Mouse (Mus musculus) lung, embryonic 14.5 days (tissue): ENCODE data around the gene Rapgef4. TPM values are rescaled to one million over a fixed set of nuclear protein-coding genes. Genes with fewer than 3 reads are reported as not detected.

ENCODE experiments used
- ATAC-seq: fragments of 200-750 bp; cut with Nextera tagmentation; 2 replicates; pipeline ENCODE4 v1.8.0; 2017; ENCODE audit warnings: mild to moderate bottlenecking, moderate TSS enrichment, moderate library complexity; ENCODE audit not compliant: insufficient read depth
- DNase-seq: peaks from one replicate; pipeline ENCODE4 v3.0.0-alpha.2; 2015
- H3K27ac ChIP-seq: fragments of 300-500 bp; sonication (generic); 2 replicates; pipeline ENCODE4 v1.5.1; 2014; ENCODE audit warnings: low read depth, mild to moderate bottlenecking, moderate library complexity
- H3K27me3 ChIP-seq: fragments of 300-500 bp; sonication (generic); 2 replicates; pipeline ENCODE4 v1.6.1; 2014; ENCODE audit warnings: low read length, control low read depth; ENCODE audit not compliant: insufficient read depth
- H3K36me3 ChIP-seq: fragments of 300-500 bp; sonication (generic); 2 replicates; pipeline ENCODE4 v1.6.1; 2014; ENCODE audit warnings: control low read depth; ENCODE audit not compliant: insufficient read depth
- H3K4me1 ChIP-seq: fragments of 300-500 bp; sonication (generic); 2 replicates; pipeline ENCODE4 v1.6.1; 2014; ENCODE audit warnings: antibody characterized with exemption, control low read depth; ENCODE audit not compliant: insufficient read depth
- H3K4me2 ChIP-seq: fragments of 300-500 bp; sonication (generic); 2 replicates; pipeline ENCODE4 v1.6.1; 2014; ENCODE audit warnings: mild to moderate bottlenecking
- H3K4me3 ChIP-seq: fragments of 300-500 bp; sonication (generic); 2 replicates; pipeline ENCODE4 v1.5.1; 2014; ENCODE audit warnings: low read depth, low read length
- H3K9ac ChIP-seq: fragments of 300-500 bp; sonication (generic); 2 replicates; pipeline ENCODE4 v1.6.1; 2014
- H3K9me3 ChIP-seq: fragments of 300-500 bp; sonication (generic); 2 replicates; pipeline ENCODE4 v1.6.1; 2016; ENCODE audit warnings: low read depth, low read length, control low read depth
- CTCF ChIP-seq: IDR thresholded peaks from 2 replicates; pipeline ENCODE4 v1.5.1; 2016; ENCODE audit warnings: antibody characterized with exemption, low read depth
- WGBS: fragments of 180-500 bp; shearing (Covaris S2); extraction: QIAGEN DNeasy Blood & Tissue Kit; methylation state at CpG from one replicate; pipeline ENCODE4 v1.1.7; 2014; 5-methylcytosine and 5-hydroxymethylcytosine counted together
- polyA plus RNA-seq: library from polyadenylated mRNA; unstranded; fragments of >200 nt; fragmentation: Nextera tagmentation; extraction: Ambion mirVana; gene quantifications from 2 replicates; pipeline ENCODE4 v1.2.1, GENCODE M21; 2014

Gene Rapgef4
- polyA plus RNA-seq, 1 experiment from 2014 or later = 3.5 TPM

GRCm38 (mm10) chr2:72202252-72202651, 221.2 kb downstream of the Rapgef4 start:
- 50% methylated on average over 6 of the region's 6 CpGs for WGBS
- Histone ChIP-seq H3K4me3 (no peak overlapping the region), H3K36me3 (no peaks in the 10 kb centered on the region), H3K9ac (no peak overlapping the region), H3K4me1 (peaks cover 14% of the 10 kb centered on the region), H3K9me3 (no peaks in the 10 kb centered on the region), H3K27ac (no peak overlapping the region), H3K4me2 (no peak overlapping the region), H3K27me3 (no peaks in the 10 kb centered on the region)
- DNase-seq = no peak
- no peak for TF ChIP-seq CTCF
- no peak for ATAC-seq

- H3K36me3 ChIP-seq = no peaks in the 10 kb centered on the region
- no peak overlapping the region for H3K4me3 ChIP-seq
- WGBS = 7% methylated on average over 5 of the region's 5 CpGs
- H3K9me3 ChIP-seq = no peaks in the 10 kb centered on the region
- no peaks in the 10 kb centered on the region for H3K27me3 ChIP-seq
- peak overlapping the region; percentile 51 for H3K4me2 ChIP-seq
- peak; percentile 91 for TF ChIP-seq CTCF
- H3K4me1 ChIP-seq = peaks cover 14% of the 10 kb centered on the region
- DNase-seq (peak; percentile 92), ATAC-seq (peak; percentile 81)
- no peak overlapping the region; the same call in 1 of the 2 replicates for H3K9ac ChIP-seq
- H3K27ac ChIP-seq = no peak overlapping the region
These were observed 222.6 kb downstream of the Rapgef4 start for GRCm38 (mm10) chr2:72203609-72204008.

- ATAC-seq = no peak
- H3K36me3 ChIP-seq = no peaks in the 10 kb centered on the region
- no peaks in the 10 kb centered on the region for H3K9me3 ChIP-seq
- WGBS = 88% methylated on average over 5 of the region's 5 CpGs
- no peaks in the 10 kb centered on the region for H3K27me3 ChIP-seq
- H3K4me3 ChIP-seq = no peak overlapping the region
- no peak overlapping the region for H3K27ac ChIP-seq
- TF ChIP-seq CTCF = no peak
- H3K4me1 ChIP-seq = peaks cover 13% of the 10 kb centered on the region
- peak; percentile 32 for DNase-seq
- H3K9ac ChIP-seq = no peak overlapping the region
- H3K4me2 ChIP-seq = no peak overlapping the region
These were observed 224.8 kb downstream of the Rapgef4 start for GRCm38 (mm10) chr2:72205869-72206268.

GRCm38 (mm10) chr2:72206530-72207248, 225.6 kb downstream of the Rapgef4 start:
- H3K4me2 ChIP-seq = no peak overlapping the region
- no peak overlapping the region for H3K9ac ChIP-seq
- peaks cover 4% of the 10 kb centered on the region for H3K4me1 ChIP-seq
- ATAC-seq (no peak), DNase-seq (peak; percentile 18)
- H3K27ac ChIP-seq = no peak overlapping the region
- no peak for TF ChIP-seq CTCF
- H3K9me3 ChIP-seq = no peaks in the 10 kb centered on the region
- no peaks in the 10 kb centered on the region for H3K36me3 ChIP-seq
- no peaks in the 10 kb centered on the region for H3K27me3 ChIP-seq
- WGBS = 63% methylated on average over 4 of the region's 4 CpGs
- H3K4me3 ChIP-seq = no peak overlapping the region

- no peak overlapping the region for H3K27ac ChIP-seq
- no peak overlapping the region for H3K4me2 ChIP-seq
- no peak overlapping the region for H3K4me3 ChIP-seq
- TF ChIP-seq CTCF = no peak
- no peak overlapping the region for H3K9ac ChIP-seq
- no peaks in the 10 kb centered on the region for H3K27me3 ChIP-seq
- WGBS = 84% methylated on average over 3 of the region's 3 CpGs
- ATAC-seq (no peak), DNase-seq (no peak)
- H3K9me3 ChIP-seq = no peaks in the 10 kb centered on the region
- H3K4me1 ChIP-seq = no peaks in the 10 kb centered on the region
- no peaks in the 10 kb centered on the region for H3K36me3 ChIP-seq
These were observed 236.3 kb downstream of the Rapgef4 start for GRCm38 (mm10) chr2:72217336-72217735.

GRCm38 (mm10) chr2:72219921-72220320, 238.9 kb downstream of the Rapgef4 start:
- Histone ChIP-seq H3K27me3 (no peaks in the 10 kb centered on the region), H3K27ac (no peak overlapping the region), H3K9me3 (no peaks in the 10 kb centered on the region), H3K4me2 (no peak overlapping the region), H3K36me3 (no peaks in the 10 kb centered on the region), H3K9ac (no peak overlapping the region), H3K4me3 (no peak overlapping the region), H3K4me1 (no peaks in the 10 kb centered on the region)
- ATAC-seq = no peak
- 20% methylated on average over 3 of the region's 3 CpGs for WGBS
- TF ChIP-seq CTCF = peak; percentile 81
- DNase-seq = peak; percentile 84

GRCm38 (mm10) chr2:72221283-72221682, 240.2 kb downstream of the Rapgef4 start:
- Histone ChIP-seq H3K4me3 (no peak overlapping the region), H3K4me1 (no peaks in the 10 kb centered on the region), H3K36me3 (no peaks in the 10 kb centered on the region), H3K9ac (no peak overlapping the region), H3K27me3 (no peaks in the 10 kb centered on the region), H3K9me3 (no peaks in the 10 kb centered on the region), H3K4me2 (no peak overlapping the region), H3K27ac (no peak overlapping the region)
- ATAC-seq = no peak
- DNase-seq = no peak
- WGBS = 75% methylated on average over 11 of the region's 11 CpGs
- no peak for TF ChIP-seq CTCF
